Mouse (Mus musculus): ENCODE results near the gene Tango2.

DNA sequence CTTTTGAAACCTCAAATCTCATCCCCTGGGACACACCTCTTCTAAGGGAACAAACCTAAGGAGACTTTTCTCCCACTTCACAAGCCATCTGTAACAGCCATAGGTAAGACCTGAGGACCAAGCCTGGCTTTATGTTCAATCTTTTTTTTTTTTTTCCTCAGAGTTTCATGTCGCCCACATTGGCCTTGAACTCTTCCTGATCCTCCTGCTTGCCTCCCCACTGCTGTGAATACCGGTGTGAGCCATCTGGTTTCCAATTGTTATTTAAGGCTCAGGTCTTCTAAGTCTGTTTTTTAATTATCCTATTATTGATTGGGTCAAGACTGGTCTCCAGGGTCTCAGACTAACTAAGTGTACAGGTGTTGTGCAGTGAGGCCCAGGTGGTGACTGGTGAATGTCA is 26.5 kb downstream of the Tango2 start:
- TF ChIP-seq POLR2A (IDR thresholded peaks at IDR 0.05; ENCODE audit: low read depth, low read length) (no peak), CTCF (conservative IDR thresholded peaks at IDR 0.05 in 1 of 2, IDR thresholded peaks at IDR 0.05 in 1 of 2; ENCODE audit: low read depth in 2 of 2, low read length in 2 of 2) (no peak), NELFE (IDR thresholded peaks at IDR 0.05; ENCODE audit: low read depth, low read length) (no peak), E2F4 (IDR thresholded peaks at IDR 0.05; ENCODE audit: insufficient replicate concordance, low read depth, low read length) (no peak), MAX (IDR thresholded peaks at IDR 0.05; ENCODE audit: low read length) (no peak), MAFK (IDR thresholded peaks at IDR 0.05; ENCODE audit: insufficient replicate concordance, low read length) (no peak), EP300 (IDR thresholded peaks at IDR 0.05; ENCODE audit: low read length) (no peak), JUND (conservative IDR thresholded peaks at IDR 0.05; ENCODE audit: low read depth, low read length) (no peak)
